Mouse (Mus musculus) heart, embryonic 11.5 days (tissue): ENCODE data around the gene Sys1. TPM values are rescaled to one million over a fixed set of nuclear protein-coding genes. Genes with fewer than 3 reads are reported as not detected.

Experiments
- ATAC-seq: fragments of 200-750 bp; cut with Nextera tagmentation; replicated peaks from 2 replicates; pipeline ENCODE4 v1.8.0; 2017; ENCODE audit warnings: moderate library complexity; ENCODE audit not compliant: insufficient number of reproducible peaks, low FRiP score, low TSS enrichment
- H3K27ac ChIP-seq: fragments of 300-500 bp; sonication (generic); 2 replicates; pipeline ENCODE4 v1.5.1; 2014; ENCODE audit warnings: mild to moderate bottlenecking, low read depth, low read length
- H3K27me3 ChIP-seq: fragments of 300-500 bp; sonication (generic); 2 replicates; pipeline ENCODE4 v1.6.1; 2014; ENCODE audit warnings: mild to moderate bottlenecking, low read length, mixed read lengths; ENCODE audit not compliant: control insufficient read depth, insufficient read depth
- H3K36me3 ChIP-seq: fragments of 300-500 bp; sonication (generic); 2 replicates; pipeline ENCODE4 v1.6.1; 2014; ENCODE audit warnings: mild to moderate bottlenecking, low read length, moderate library complexity, mixed read lengths; ENCODE audit not compliant: control insufficient read depth, insufficient read depth
- H3K4me1 ChIP-seq: fragments of 300-500 bp; sonication (generic); 2 replicates; pipeline ENCODE4 v1.6.1; 2014; ENCODE audit warnings: low read length; ENCODE audit not compliant: control insufficient read depth, insufficient read depth
- H3K4me2 ChIP-seq: fragments of 300-500 bp; sonication (generic); 2 replicates; pipeline ENCODE4 v1.6.1; 2014; ENCODE audit warnings: mild to moderate bottlenecking, moderate library complexity
- H3K4me3 ChIP-seq: fragments of 300-500 bp; sonication (generic); 2 replicates; pipeline ENCODE4 v1.5.1; 2014; ENCODE audit warnings: low read depth, low read length
- H3K9ac ChIP-seq: fragments of 300-500 bp; sonication (generic); 2 replicates; pipeline ENCODE4 v1.6.1; 2014; ENCODE audit warnings: mild to moderate bottlenecking, low read depth, low read length, moderate library complexity
- H3K9me3 ChIP-seq: fragments of 300-500 bp; sonication (generic); replicated peaks from 2 replicates; pipeline ENCODE4 v1.6.1; 2016; ENCODE audit warnings: low read length; ENCODE audit not compliant: control insufficient read depth
- WGBS: fragments of 180-500 bp; shearing (Covaris S2); extraction: QIAGEN DNeasy Blood & Tissue Kit; methylation state at CpG from one replicate; pipeline ENCODE4 v1.1.7; 2014; ENCODE audit not compliant: insufficient replicate concordance; 5-methylcytosine and 5-hydroxymethylcytosine counted together
- polyA plus RNA-seq: library from polyadenylated mRNA; unstranded; fragments of >200 nt; fragmentation: Nextera tagmentation; extraction: Ambion mirVana; gene quantifications from 2 replicates; pipeline ENCODE4 v1.2.1, GENCODE M21; 2014

Sys1 gene
- polyA plus RNA-seq, 1 experiment from 2014 or later = 37.0 TPM

GRCm38 (mm10) chr2:164494126-164494525 is 37.4 kb downstream of the Sys1 start:
- Histone ChIP-seq H3K27me3 (no peaks in the 10 kb centered on the region), H3K4me1 (peaks cover 6% of the 10 kb centered on the region), H3K9me3 (no peaks in the 10 kb centered on the region), H3K27ac (no peak overlapping the region), H3K9ac (no peak overlapping the region), H3K4me2 (no peak overlapping the region), H3K4me3 (no peak overlapping the region), H3K36me3 (no peaks in the 10 kb centered on the region)
- no peak for ATAC-seq
- 50% methylated on average over 2 of the region's 2 CpGs for WGBS

GRCm38 (mm10) chr2:164496331-164496730 is 39.6 kb downstream of the Sys1 start:
- Histone ChIP-seq H3K4me1 (peaks cover 6% of the 10 kb centered on the region), H3K9ac (no peak overlapping the region), H3K36me3 (peaks cover 10% of the 10 kb centered on the region), H3K4me2 (peak overlapping the region; percentile 98; the same call in 1 of the 2 replicates), H3K9me3 (no peaks in the 10 kb centered on the region), H3K4me3 (no peak overlapping the region), H3K27ac (no peak overlapping the region), H3K27me3 (no peaks in the 10 kb centered on the region)
- ATAC-seq = no peak
- 60% methylated on average over 1 of the region's 1 CpGs for WGBS

- Histone ChIP-seq H3K9me3 (no peaks in the 10 kb centered on the region), H3K4me3 (peak within 1 kb of the TSS; percentile 74), H3K9ac (peak within 1 kb of the TSS; percentile 77), H3K27me3 (no peaks in the 10 kb centered on the region), H3K4me1 (peaks cover 6% of the 10 kb centered on the region), H3K4me2 (peak within 1 kb of the TSS; percentile 98), H3K36me3 (peaks cover 10% of the 10 kb centered on the region), H3K27ac (peak within 1 kb of the TSS; percentile 22; the same call in 1 of the 2 replicates)
- ATAC-seq = peak; percentile 81
- WGBS = 3% methylated on average over 43 of the region's 43 CpGs
Observed at GRCm38 (mm10) chr2:164496847-164497690, 40.3 kb downstream of the Sys1 start, which contains the start of gene Pigt. Pigt (plus strand) TSS chr2:164497520.

GRCm38 (mm10) chr2:164497691-164498268 is 41.0 kb downstream of the Sys1 start:
- peaks cover 15% of the 10 kb centered on the region for H3K36me3 ChIP-seq
- H3K27ac ChIP-seq = no peak overlapping the region; the same call in 1 of the 2 replicates
- peak overlapping the region; percentile 74 for H3K4me3 ChIP-seq
- WGBS = 4% methylated on average over 21 of the region's 21 CpGs
- H3K27me3 ChIP-seq = no peaks in the 10 kb centered on the region
- no peaks in the 10 kb centered on the region for H3K9me3 ChIP-seq
- H3K4me2 ChIP-seq = peak overlapping the region; percentile 98
- 0 out of 2 replicates have a peak, but pooled peaks have one; percentile 20 for ATAC-seq
- H3K4me1 ChIP-seq = peaks cover 6% of the 10 kb centered on the region
- H3K9ac ChIP-seq = peak overlapping the region; percentile 76

- 64% methylated on average over 5 of the region's 5 CpGs for WGBS
- Histone ChIP-seq H3K4me1 (peaks cover 6% of the 10 kb centered on the region), H3K27ac (no peak overlapping the region), H3K9ac (no peak overlapping the region), H3K27me3 (no peaks in the 10 kb centered on the region), H3K9me3 (no peaks in the 10 kb centered on the region; the same call in 1 of the 2 replicates), H3K4me3 (no peak overlapping the region), H3K4me2 (no peak overlapping the region), H3K36me3 (peaks cover 29% of the 10 kb centered on the region)
- ATAC-seq = no peak
Observed at GRCm38 (mm10) chr2:164499317-164499716, 42.6 kb downstream of the Sys1 start.

GRCm38 (mm10) chr2:164500511-164500910 is 43.7 kb downstream of the Sys1 start:
- Histone ChIP-seq H3K36me3 (peaks cover 39% of the 10 kb centered on the region), H3K27ac (no peak overlapping the region), H3K9me3 (peaks cover 4% of the 10 kb centered on the region), H3K4me1 (peaks cover 6% of the 10 kb centered on the region), H3K4me3 (no peak overlapping the region), H3K27me3 (no peaks in the 10 kb centered on the region), H3K9ac (no peak overlapping the region), H3K4me2 (no peak overlapping the region)
- 93% methylated on average over 7 of the region's 7 CpGs for WGBS
- no peak for ATAC-seq

- Histone ChIP-seq H3K36me3 (peaks cover 41% of the 10 kb centered on the region), H3K4me1 (no peaks in the 10 kb centered on the region), H3K9me3 (peaks cover 4% of the 10 kb centered on the region), H3K4me2 (no peak overlapping the region), H3K27ac (no peak overlapping the region), H3K9ac (no peak overlapping the region), H3K27me3 (no peaks in the 10 kb centered on the region), H3K4me3 (no peak overlapping the region)
- 95% methylated on average over 3 of the region's 3 CpGs for WGBS
- ATAC-seq = no peak
Observed at GRCm38 (mm10) chr2:164504919-164505318, 48.2 kb downstream of the Sys1 start.

GRCm38 (mm10) chr2:164505619-164506347 is 49.0 kb downstream of the Sys1 start:
- peaks cover 4% of the 10 kb centered on the region for H3K9me3 ChIP-seq
- H3K4me3 ChIP-seq = no peak overlapping the region
- H3K27me3 ChIP-seq = no peaks in the 10 kb centered on the region
- H3K4me1 ChIP-seq = no peaks in the 10 kb centered on the region
- WGBS = 86% methylated on average over 4 of the region's 4 CpGs
- H3K9ac ChIP-seq = no peak overlapping the region
- peaks cover 35% of the 10 kb centered on the region for H3K36me3 ChIP-seq
- no peak overlapping the region for H3K4me2 ChIP-seq
- no peak for ATAC-seq
- no peak overlapping the region for H3K27ac ChIP-seq
